Mouse (Mus musculus): ENCODE data around the gene Tmx2.
"Not testable (repeated sequence)": the region's sequence is repeated elsewhere in the genome, so short reads cannot be mapped to it uniquely, and the experiment has no call there.

The Tmx2 gene

DNA sequence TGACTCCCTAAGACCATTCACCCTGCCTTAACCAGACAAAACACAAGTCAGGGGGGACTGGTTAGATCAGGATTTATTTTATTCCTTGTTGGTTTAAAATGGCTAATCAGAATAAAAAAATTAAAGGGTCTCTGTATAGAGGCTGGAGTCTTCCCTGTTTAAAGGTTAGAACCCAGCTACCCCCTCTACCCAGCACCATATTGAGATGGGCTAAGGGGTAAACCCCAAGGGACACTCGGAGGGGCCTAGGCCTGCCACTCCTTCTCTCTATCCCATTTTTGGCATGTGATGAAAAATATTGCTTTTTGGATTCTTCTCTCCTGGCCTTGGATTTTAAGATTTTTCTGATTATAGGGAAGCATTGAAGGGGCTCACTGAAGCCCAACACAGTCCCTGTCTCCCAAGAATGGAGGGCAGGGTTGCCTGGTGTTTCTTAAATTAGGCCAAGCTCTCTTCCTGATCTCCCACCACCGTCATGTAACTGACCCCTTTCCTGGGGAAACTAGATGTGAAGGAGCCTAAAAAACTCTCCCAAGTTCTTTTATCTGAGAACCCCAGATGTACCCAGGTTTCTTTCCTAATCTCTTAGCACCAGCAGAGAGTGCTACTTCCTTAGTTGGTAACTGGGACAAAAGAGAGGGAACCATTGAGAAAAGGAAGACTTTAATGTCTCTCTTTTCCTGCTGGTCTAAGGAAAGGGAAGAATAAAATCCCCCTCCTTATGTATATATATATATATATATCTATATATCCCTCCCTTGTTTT, 9.3 kb upstream of the Tmx2 start:
- in situ Hi-C loops (cut with MboI, MseI) = loop anchor here (25.0 kb wide), 1 partner anchor 1026 kb away; no protein-coding TSS in a partner anchor

DNA sequence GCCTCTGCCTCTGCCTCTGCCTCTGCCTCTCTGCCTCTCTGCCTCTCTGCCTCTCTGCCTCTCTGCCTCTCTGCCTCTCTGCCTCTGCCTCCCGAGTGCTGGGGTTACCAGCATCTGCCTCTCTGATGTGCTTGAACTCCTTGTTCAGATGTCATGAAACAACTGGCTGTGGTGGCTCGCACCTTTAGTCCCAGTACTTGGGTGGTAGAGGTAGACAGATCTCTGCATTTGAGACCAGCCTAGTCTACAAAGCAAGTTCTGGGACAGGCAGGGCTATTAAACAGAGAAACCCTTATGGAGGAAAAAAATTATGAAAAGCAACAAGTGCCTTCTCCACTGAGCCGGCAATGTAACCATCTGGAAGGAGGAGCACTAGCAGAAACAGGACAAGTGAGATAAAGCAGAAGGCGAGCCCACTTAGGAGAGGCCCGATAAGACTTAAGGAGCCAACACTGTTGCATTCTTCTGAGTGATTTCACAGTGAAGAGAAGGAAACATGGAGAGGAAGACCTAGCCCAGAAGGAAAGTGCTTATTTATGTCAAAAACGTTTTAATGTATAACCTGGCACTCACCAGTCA, 3.8 kb upstream of the Tmx2 start:
- in situ Hi-C loops (cut with MboI, MseI) = loop anchor here (25.0 kb wide), 1 partner anchor 1020 kb away; no protein-coding TSS in a partner anchor

DNA sequence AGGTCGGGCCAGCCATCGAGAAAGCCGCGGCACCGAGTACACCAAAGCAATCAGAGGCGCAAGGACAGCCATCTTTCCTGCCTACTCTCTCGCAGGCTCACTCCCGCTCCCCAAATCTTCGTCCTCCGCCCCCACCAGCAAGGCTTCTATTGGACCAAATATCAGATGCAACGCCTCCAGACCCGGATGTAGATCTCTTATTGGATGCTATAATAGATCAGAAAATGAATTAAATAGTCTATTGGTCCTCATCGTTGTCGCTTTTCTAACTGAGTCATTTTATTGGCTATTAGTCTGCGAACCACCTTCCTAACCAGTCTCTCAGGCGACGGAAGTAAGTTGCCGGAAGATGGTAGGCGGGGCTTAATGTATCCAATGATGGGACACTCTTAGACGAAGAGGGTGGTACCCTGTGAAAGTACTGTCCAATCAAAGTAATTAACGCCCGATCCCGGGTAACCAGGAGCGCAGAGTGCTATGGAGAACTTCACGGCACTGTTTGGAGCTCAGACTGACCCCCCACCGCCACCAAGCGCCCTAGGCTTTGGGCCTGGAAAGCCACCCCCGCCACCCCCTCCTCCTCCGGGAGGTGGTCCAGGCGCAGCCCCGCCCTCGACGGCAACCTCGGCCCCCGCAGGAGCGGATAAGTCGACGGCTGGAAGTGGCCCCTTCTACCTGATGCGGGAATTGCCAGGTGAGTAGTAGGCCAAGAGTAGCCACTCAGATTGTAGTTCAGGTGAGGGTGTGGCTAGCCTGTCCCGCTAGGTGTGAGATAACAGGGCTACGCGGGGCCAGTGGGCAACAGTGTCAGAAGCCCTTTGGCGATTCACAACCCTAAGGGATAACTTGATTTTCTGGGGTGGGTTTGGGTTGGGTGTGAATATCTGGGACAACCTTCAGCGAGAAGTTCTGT, 716 bp downstream of the Tmx2 start, which contains the start of the genes Gm28635 and Med19:
Gene Gm28635 (minus strand): TSS at position 74 of the 913 bp plus-strand sequence.
Gene Med19 (plus strand): TSS at position 435 of the 913 bp plus-strand sequence.
- in situ Hi-C loops (cut with MboI, MseI) = loop anchor here (5.0 to 25.0 kb wide), 2 partner anchors 34 to 1016 kb away; no protein-coding TSS in a partner anchor

DNA sequence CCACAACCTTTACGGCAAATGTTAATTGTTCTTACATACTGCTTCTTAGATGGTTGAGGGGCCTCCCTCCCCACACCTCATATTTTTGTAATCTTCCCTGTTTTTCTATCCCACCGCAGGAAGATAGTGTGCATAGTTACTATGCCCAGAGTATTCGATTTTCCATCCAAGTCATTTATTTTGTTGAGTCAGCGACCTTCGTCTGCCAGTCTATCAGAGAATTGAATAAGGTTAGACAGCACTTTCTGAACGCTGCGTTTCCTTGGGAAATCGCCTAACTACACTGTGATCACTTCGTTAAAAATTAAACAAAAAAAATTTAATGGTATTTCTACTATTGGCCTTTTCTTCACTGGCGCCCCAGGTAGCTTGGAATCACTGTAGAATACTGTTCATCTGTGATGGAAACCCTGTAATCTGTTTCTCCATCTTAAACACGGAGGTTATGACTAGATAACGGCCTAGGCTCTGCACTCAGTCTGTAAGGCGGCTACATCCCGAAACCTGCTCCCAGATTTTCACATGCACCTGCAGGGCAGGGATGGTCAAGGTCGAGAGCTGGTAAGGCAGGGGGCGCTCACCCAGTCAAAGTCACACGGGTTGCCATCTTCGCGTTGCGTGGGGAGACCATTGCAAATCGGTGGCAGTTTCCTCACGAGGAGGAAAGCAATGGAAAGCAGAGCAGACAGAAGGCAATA, 1.5 kb downstream of the Tmx2 start:
- in situ Hi-C loops (cut with MboI, MseI) = loop anchor here (5.0 to 25.0 kb wide), 2 partner anchors 35 to 1015 kb away; no protein-coding TSS in a partner anchor

DNA sequence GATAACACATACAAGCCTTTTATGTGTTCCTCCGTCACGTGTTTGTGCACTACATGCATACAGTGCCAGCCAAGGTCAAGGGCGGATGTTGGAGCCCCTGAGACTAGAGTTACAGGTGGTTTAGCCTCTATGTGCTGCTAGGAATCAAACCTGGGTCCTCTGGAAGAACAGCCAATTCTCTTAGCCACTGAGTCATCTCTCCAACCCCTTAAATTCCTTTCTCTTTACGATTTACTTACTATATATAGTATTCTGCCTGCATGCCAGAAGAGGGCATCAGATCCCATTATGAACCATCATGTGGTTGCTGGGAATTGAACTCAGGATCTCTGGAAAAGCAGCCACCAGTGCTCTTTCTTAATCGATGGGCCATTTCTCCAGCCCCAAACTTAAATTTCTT, 7.4 kb downstream of the Tmx2 start:
- in situ Hi-C loops (cut with MboI, MseI) = not testable (repeated sequence)

DNA sequence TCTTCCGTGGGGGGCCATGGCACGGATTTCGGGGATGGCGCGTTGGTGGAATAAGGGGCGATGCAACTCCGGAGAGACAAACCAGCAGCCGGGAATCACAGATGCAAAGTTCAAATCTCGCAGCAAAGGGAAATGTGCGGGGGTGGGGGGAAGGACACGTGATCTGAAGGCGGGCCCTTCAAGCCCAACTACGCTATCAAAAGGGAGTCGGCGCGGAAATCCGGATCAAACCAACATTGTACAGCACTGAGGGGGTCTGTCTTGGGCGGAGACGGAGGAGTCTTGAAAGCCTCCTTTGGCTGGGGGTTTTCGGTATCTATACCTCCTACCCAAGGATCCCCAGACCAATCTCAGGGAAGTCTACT, 8.4 kb downstream of the Tmx2 start, which contains the start of gene Selenoh:
Gene Selenoh (minus strand): TSS at position 202 of the 365 bp plus-strand sequence.
- in situ Hi-C loops (cut with MboI, MseI) = no loop called here

DNA sequence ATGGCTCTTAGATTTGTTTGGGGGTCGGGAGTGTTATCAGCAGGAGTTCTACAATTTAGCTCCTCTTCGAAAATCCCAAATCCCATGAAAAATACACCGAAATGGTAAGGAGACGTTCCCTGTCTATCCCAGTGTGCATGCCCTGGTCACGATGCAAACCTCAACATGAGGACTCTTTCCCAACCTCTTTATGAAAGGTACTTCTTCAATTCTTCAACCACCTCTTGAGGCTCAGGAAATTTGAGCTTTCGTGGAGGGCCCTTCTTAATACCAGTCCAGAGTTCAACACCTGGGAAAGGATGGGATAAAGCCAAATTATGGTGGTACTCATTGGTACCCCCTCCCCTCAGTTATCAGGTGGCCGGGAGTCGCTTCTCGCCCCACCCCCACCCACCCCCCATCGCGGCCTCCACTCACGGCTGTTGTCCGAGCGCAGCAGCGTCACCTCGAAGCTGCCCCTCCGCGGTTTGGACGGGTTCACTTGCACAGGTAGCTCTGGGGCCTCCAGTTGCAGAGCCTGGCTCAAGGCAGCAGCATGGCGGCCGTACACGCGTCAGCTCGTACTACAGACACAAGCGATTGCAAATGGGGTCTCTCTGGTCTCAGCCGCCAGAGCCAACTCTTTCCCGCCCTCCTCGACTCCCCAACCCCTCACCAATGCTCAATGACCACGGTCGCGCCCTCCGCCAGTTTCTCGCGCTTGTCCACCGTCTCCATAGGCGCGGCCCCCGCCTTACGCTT, 8.9 kb downstream of the Tmx2 start:
- in situ Hi-C loops (cut with MboI, MseI) = loop anchor here (5.0 kb wide), 2 partner anchors 53 to 208 kb away; no protein-coding TSS in a partner anchor

DNA sequence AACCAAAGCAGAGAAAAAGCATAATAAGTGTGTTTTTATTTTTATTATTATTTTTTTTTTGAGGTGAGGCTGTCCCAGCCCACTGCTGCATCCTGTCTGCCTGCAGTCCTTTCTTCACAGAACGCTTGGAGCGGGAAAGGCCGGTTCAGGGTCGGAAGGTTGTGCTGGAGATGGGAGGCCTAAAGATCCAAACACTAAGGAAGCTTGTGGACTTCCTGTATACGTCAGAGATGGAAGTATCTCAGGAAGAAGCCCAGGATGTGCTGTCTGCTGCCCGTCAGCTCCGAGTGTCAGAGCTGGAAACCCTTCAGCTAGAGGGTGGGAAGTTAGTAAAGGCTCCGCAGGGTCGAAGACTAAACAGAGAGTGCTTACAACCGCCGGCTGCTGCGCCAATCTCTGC, 12.9 kb downstream of the Tmx2 start:
- in situ Hi-C loops (cut with MboI, MseI) = loop anchor here (5.0 kb wide), 2 partner anchors 49 to 204 kb away; no protein-coding TSS in a partner anchor

DNA sequence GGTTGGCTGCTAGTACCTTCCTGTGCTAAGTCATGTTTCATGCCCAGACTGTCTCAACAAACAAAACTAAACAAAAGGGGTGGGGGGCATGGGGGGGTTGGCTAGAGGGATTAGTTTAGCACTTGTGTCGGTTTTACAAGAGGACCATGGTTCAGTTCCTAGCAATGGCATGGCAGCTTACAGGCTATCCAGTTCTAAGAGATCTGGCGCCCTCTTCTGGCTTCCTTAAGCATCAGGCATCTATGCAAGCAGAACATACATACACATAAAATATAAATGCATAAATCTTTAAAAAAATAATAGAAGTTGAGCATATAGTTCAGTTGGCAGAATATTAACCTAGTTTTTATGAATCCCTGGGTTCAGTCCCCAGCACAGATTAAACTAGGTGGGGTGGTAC, 16.1 kb downstream of the Tmx2 start:
- in situ Hi-C loops (cut with MboI, MseI) = no loop called here

DNA sequence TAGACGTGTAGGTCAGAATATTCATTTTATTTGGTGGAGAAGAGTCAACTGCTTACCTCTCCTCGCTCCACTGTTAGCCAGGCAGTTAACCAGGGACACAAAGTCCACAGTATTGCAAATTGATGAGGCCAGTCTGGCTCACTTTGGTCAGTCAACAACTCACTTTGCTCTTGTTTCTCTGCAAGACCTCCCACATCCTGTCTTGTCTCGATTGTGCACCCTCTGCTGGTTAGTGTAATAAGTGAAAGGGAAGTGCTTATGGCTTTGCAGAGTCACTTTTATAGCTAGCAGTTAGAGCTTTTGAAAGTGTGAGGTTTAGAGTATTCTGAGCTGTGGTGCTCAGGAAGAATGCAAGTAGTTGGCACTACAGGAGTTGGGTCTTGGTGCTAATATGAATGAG, 18.7 kb downstream of the Tmx2 start:
- in situ Hi-C loops (cut with MboI, MseI) = no loop called here

DNA sequence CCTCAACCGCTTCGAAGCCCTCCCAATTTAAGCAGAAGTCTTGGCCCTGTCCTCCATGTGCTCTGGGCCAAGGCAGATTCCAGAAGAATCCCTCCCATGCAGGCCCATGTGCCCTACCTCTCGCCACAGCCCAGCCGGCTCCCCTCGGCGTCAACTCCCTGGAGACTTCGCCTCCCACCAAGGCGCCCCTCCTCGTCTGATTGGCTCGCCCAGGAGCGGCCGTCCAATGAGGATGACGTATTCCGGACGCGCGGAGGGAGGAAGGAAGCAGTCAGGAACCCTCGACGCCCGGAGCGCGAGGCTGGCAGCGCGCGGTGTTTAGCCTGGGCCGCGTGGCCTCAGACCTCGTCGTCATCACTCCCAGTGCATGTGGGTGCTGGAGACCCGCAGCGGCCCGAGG, 20.1 kb downstream of the Tmx2 start, which contains the start of gene Btbd18:
Gene Btbd18 (plus strand): TSS at position 274 of the 400 bp plus-strand sequence.
- in situ Hi-C loops (cut with MboI, MseI) = no loop called here

DNA sequence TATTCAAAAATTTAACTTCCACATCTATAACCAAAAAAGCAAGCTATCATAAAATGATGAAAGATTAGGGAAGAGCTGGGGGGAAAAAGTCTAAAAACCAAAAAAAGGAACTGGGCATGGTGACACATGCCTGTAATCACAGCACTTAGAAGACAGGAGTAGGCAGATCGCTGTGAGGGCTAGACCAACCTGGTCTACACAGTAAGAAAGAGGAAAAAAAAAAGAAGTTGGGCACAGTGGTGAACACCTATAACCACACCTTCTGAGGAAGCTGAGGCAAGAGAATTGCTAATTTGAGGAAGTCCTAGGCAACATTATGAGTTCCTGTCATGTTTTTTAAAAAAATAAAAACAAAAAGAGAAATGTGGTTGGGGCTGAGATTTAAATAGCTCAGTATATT, 23.1 kb downstream of the Tmx2 start:
- in situ Hi-C loops (cut with MboI, MseI) = no loop called here

DNA sequence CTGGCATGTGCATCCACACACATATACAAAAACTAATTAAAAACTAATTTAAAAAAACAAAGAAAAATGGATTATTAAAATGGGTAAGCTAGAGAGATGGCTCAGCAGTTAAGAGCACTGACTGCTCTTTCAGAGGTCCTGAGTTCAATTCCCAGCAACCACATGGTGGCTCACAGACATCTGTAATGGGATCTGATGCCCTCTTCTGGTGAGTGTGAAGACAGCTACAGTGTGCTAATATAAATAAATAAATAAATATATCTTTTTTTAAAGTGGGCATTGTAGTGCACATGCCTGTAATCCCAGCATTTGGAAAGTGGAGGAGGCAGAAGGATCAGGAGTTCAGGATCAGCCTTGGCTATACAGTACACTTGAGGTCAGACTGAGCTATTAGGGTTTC, 25.6 kb downstream of the Tmx2 start:
- in situ Hi-C loops (cut with MboI, MseI) = no loop called here

DNA sequence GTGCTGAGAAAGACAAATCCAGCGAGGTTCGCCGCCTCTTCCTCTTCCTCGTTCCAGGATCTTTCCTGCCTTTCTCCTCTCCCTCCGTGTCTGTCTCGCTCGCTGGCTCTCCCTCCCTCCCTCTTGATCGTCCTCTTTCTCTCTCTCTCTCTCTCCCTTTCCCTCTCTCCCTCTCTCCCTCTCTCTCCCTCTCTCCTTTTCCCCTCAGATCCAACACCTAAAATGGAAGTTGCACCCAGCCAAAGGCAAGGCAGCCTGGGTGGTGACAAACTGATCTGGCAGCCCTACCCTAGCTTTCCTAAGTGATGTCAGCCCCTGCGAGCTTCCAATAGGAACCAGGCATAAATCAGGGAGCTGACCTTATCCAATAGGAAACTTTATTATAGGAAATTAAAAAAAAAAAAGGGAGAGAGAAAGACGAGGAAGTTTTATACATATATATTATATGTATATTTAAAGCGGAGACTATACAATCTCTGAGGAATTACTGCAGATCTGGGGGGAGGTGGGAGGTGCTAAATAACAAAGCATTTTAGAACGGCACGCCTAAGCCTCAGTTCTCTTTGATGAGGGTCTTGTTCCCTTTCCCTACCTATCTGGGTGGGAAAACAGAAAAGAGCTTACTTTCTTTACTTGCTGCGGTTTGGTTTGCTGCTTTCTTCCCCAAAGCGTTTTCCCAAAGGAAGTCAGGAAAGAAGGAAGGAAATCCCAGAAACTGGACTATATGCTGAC, 28.3 kb downstream of the Tmx2 start, which contains the start of gene Ctnnd1:
Gene Ctnnd1 (minus strand): TSS at position 302 of the 732 bp plus-strand sequence.
- in situ Hi-C loops (cut with MboI, MseI) = no loop called here

DNA sequence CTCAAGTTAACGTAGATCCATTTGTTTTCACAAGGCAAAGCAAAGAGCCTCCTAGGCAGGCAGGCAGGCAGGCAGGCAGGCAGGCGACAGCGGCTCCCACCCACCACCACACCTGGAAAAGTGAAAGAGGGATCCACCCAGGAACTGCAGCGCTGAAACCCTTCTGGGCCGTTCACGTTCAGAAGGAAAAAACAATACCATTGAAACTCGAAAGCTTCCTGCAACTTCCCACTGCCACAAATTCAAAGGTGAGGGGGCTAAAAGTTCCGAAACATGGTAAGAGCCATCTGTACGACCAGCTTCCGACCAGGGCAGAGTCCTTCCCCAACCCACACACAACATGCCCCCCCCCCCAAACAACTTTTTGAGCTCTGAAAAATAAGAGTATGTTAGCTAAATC, 29.3 kb downstream of the Tmx2 start:
- in situ Hi-C loops (cut with MboI, MseI) = loop anchor here (25.0 kb wide), 1 partner anchor 687 kb away; the partner anchor contains the start of genes Gm13693, Gm13695, Gm13696 and Gm13698

DNA sequence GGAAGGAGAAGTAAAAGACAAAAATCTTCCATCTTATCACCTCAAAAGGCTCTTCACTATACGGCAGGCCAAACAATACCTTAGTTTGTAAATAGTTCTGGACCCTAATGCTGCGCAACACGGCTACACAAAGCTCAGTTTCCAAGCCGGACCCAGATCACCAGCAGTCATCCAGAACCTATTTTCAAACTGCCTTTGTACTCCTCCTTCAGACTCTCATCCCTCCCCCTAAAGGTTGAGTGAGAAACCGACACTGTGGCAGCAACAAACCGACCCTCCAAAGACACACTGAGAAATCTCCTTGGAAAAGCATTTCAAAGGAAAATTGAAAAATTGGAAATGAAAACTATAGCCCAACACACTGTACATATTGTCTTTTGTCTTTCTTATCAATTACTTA, 30.6 kb downstream of the Tmx2 start:
- in situ Hi-C loops (cut with MboI, MseI) = loop anchor here (25.0 kb wide), 1 partner anchor 686 kb away; the partner anchor contains the start of genes Gm13693, Gm13695, Gm13696 and Gm13698

DNA sequence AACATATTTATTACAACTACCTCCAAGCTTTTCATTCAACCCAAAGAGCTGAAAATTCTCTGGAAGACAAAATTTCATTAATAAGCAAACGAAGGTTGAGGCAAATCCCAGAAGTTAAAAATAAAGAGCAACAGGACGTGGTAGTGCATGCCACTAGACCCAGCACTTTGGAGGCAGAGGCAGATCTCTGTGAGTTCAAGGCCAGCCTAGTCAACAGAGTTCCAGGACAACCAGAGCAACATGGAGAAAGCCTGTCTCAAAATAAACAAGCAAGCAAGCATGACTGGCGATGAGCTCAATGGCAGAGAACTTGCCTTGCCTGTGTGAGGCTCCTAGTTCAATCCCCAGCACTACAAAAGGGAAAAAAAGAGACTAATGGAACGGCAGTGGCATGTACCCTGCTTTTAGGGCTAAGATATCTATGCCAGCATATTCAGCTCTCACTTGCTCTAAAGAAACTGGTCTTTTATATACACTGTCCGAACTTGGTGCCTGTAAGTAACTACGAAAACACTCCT, 31.8 kb downstream of the Tmx2 start:
- in situ Hi-C loops (cut with MboI, MseI) = loop anchor here (25.0 kb wide), 1 partner anchor 685 kb away; the partner anchor contains the start of genes Gm13693, Gm13695, Gm13696 and Gm13698

DNA sequence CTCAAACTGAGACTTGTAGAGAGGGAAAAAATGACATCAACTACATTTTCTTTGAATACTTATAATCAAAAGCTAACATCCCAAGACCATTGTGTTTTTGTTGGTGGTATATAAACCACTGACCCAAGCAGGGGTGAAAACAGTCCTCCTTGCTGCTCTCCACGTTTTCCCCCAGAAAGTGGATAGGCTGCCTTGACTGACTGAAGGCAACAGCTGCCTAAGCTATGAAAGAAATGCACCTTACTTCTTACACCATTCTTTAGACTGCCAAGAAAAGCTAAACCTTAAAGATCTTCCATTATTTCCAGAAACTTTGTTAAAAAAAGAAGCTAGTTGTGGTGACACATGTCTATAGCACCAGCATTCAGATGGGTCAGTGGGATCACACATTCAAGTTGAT, 32.8 kb downstream of the Tmx2 start:
- in situ Hi-C loops (cut with MboI, MseI) = loop anchor here (25.0 kb wide), 1 partner anchor 684 kb away; the partner anchor contains the start of genes Gm13693, Gm13695, Gm13696 and Gm13698

DNA sequence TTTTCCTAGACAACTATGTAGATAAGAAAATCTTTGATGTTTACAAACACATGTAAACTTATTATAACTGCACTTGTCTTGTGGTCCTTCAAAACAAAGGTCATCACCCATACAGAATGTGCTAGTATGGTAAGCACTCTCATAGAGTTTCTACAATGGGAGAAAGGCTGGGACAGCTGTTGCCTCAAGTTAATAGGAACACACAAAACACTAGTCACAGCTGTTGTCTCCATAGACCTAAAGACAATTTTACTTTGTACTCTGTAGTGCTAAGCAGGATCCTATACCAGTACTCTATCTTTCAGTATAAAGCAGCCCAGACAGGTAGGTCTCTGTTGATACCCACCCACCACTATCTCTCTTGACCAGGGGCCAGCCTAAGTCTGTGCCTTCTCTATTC, 38.1 kb downstream of the Tmx2 start:
- in situ Hi-C loops (cut with MboI, MseI) = loop anchor here (25.0 kb wide), 1 partner anchor 679 kb away; the partner anchor contains the start of genes Gm13693, Gm13695, Gm13696 and Gm13698
